9 mouse cellular contexts compared by ENCODE assay signal in genomic region chr19:59342964-59343363, GRCm38 (mm10). TPM values are rescaled to one million over a fixed set of nuclear protein-coding genes. Genes with fewer than 3 reads are reported as not detected.
DNase-seq lines count a peak whose midpoint lies in the region; ATAC-seq and TF ChIP-seq lines count a peak whose summit lies in the region.
"Had no signal": no experiment of that assay in that cellular context is flagged by ENCODE, and none has a peak within 500 bp of the region (broad histone marks: within the 10 kb centered on the region; RNA-seq: fewer than 3 reads in every experiment).

No protein-coding gene starts in this region.

- no peak for DNase-seq in heart, postnatal 4 days
- no peak for DNase-seq in embryonic facial prominence, embryonic 10.5 days (ENCODE audit: low spot score)
- DNase-seq in hindbrain, postnatal 0 days (ENCODE audit: low spot score), result no peak
- no peak for DNase-seq in midbrain, embryonic 14.5 days
- no peak for DNase-seq in B cell, adult 2 months
- no peak for DNase-seq in layer of hippocampus, postnatal 10 days (ENCODE audit: low spot score in 2 of 2)
- DNase-seq: cerebellum, adult 18-20 months had no signal

- H3K4me1 ChIP-seq in heart, embryonic 14.5 days (ENCODE audit: control insufficient read depth in 2 of 2, insufficient read depth in 2 of 2, low read length in 2 of 2), result peaks cover 4 to 40% of the 10 kb centered on the region in 2 experiments; a peak in 3 of 4 replicates
- peaks cover 50% of the 10 kb centered on the region for H3K4me1 ChIP-seq in embryonic facial prominence, embryonic 10.5 days
- peaks cover 9% of the 10 kb centered on the region for H3K4me1 ChIP-seq in hindbrain, postnatal 0 days (ENCODE audit: insufficient read depth, low read length)
- H3K4me1 ChIP-seq in midbrain, embryonic 14.5 days (ENCODE audit: control insufficient read depth, insufficient read depth, low read length), result peaks cover 34% of the 10 kb centered on the region

- 47% methylated on average over 2 of the region's 2 CpGs for WGBS in heart, embryonic 14.5 days
- WGBS in embryonic facial prominence, embryonic 10.5 days, result 44% methylated on average over 2 of the region's 2 CpGs
- 42% methylated on average over 2 of the region's 2 CpGs for WGBS in hindbrain, postnatal 0 days
- 25% methylated on average over 2 of the region's 2 CpGs for WGBS in midbrain, embryonic 14.5 days

- H3K27me3 ChIP-seq in heart, embryonic 14.5 days (ENCODE audit: control insufficient read depth, insufficient read depth, low read length), result no peaks in the 10 kb centered on the region
- no peaks in the 10 kb centered on the region for H3K27me3 ChIP-seq in embryonic facial prominence, embryonic 10.5 days (replicated peaks; ENCODE audit: low read depth, poor library complexity, severe bottlenecking)
- H3K27me3 ChIP-seq in hindbrain, postnatal 0 days (ENCODE audit: insufficient read depth, low read length), result no peaks in the 10 kb centered on the region
- no peaks in the 10 kb centered on the region for H3K27me3 ChIP-seq in midbrain, embryonic 14.5 days (ENCODE audit: control insufficient read depth, insufficient read depth, low read length)

- no peaks in the 10 kb centered on the region for H3K36me3 ChIP-seq in heart, embryonic 14.5 days (ENCODE audit: control insufficient read depth, insufficient read depth, low read length)
- H3K36me3 ChIP-seq in embryonic facial prominence, embryonic 10.5 days (replicated peaks), result no peaks in the 10 kb centered on the region
- H3K36me3 ChIP-seq in hindbrain, postnatal 0 days (ENCODE audit: insufficient read depth, low read length), result no peaks in the 10 kb centered on the region
- no peaks in the 10 kb centered on the region for H3K36me3 ChIP-seq in midbrain, embryonic 14.5 days (ENCODE audit: control insufficient read depth, insufficient read depth, low read length)

- peak overlapping the region in 1 of 2 experiments; percentile 93; a peak in 2 of 4 replicates for H3K4me3 ChIP-seq in heart, embryonic 14.5 days (ENCODE audit: control insufficient read depth in 1 of 2, insufficient read depth in 1 of 2, low read depth in 1 of 2, low read length in 2 of 2)
- H3K4me3 ChIP-seq in embryonic facial prominence, embryonic 10.5 days, result peak overlapping the region; percentile 96
- H3K4me3 ChIP-seq in hindbrain, postnatal 0 days (ENCODE audit: low read length), result peak overlapping the region; percentile 74
- peak overlapping the region; percentile 87 for H3K4me3 ChIP-seq in midbrain, embryonic 14.5 days (replicated peaks; ENCODE audit: low read depth, low read length)

- peak overlapping the region; percentile 99 for H3K4me2 ChIP-seq in heart, embryonic 14.5 days (ENCODE audit: low read length)
- H3K4me2 ChIP-seq in hindbrain, postnatal 0 days (ENCODE audit: low read depth, low read length), result peak overlapping the region; percentile 91
- peak overlapping the region; percentile 96 for H3K4me2 ChIP-seq in midbrain, embryonic 14.5 days (ENCODE audit: low read length)

- H3K9me3 ChIP-seq in heart, embryonic 14.5 days (ENCODE audit: control insufficient read depth, low read length), result no peaks in the 10 kb centered on the region
- H3K9me3 ChIP-seq in embryonic facial prominence, embryonic 10.5 days, result no peaks in the 10 kb centered on the region
- no peaks in the 10 kb centered on the region for H3K9me3 ChIP-seq in hindbrain, postnatal 0 days (ENCODE audit: low read length)
- no peaks in the 10 kb centered on the region for H3K9me3 ChIP-seq in midbrain, embryonic 14.5 days (ENCODE audit: control insufficient read depth, low read length)

- ATAC-seq in heart, embryonic 14.5 days (ENCODE audit: insufficient number of reproducible peaks, insufficient read depth, low FRiP score, low read depth), result no peak
- no peak for ATAC-seq in hindbrain, postnatal 0 days
- no peak for ATAC-seq in midbrain, embryonic 14.5 days (ENCODE audit: low FRiP score, low TSS enrichment)
- ATAC-seq in granulocyte monocyte progenitor cell, adult 5-6 weeks (replicated peaks; ENCODE audit: poor library complexity, severe bottlenecking), result no peak

- peak overlapping the region; percentile 95 for H3K9ac ChIP-seq in heart, embryonic 14.5 days (ENCODE audit: low read length)
- H3K9ac ChIP-seq in hindbrain, postnatal 0 days (replicated peaks; ENCODE audit: low read length), result 0 out of 2 replicates have a peak overlapping the region, but pooled peaks have one; percentile 28
- H3K9ac ChIP-seq in midbrain, embryonic 14.5 days (replicated peaks; ENCODE audit: low read length), result peak overlapping the region; percentile 87; the same call in 1 of the 2 replicates

- H3K27ac ChIP-seq in heart, embryonic 14.5 days (replicated peaks in 1 of 2; ENCODE audit: control insufficient read depth in 1 of 2, insufficient read depth in 1 of 2, low read depth in 2 of 2, low read length in 2 of 2), result no peak overlapping the region
- no peak overlapping the region for H3K27ac ChIP-seq in embryonic facial prominence, embryonic 10.5 days (replicated peaks)
- no peak overlapping the region for H3K27ac ChIP-seq in hindbrain, postnatal 0 days
- no peak overlapping the region for H3K27ac ChIP-seq in midbrain, embryonic 14.5 days (replicated peaks; ENCODE audit: low read depth, low read length)

- TF ChIP-seq CTCF in hindbrain, postnatal 0 days (IDR thresholded peaks at IDR 0.05; ENCODE audit: low read depth), result no peak

RNA-seq across cellular contexts. Expression of gene Pdzd8, which starts 2.6 kb away (rescaled TPM):
- polyA plus RNA-seq in heart, embryonic 14.5 days (2014; fragmentation: Nextera tagmentation; extraction: Ambion mirVana), result 11.7 and 12.6 TPM in 2 replicates
- total RNA-seq in heart, postnatal 4 days (2021), result 10 to 100 TPM; 40.0 to 40.8 TPM
- polyA plus RNA-seq in embryonic facial prominence, embryonic 10.5 days (2016; fragmentation: Nextera tagmentation; extraction: Ambion mirVana), result 9.8 and 10.7 TPM in 2 replicates
- total RNA-seq in hindbrain, postnatal 0 days (2014; rRNA removed), result 42.6 and 46.4 TPM in 2 replicates
- polyA plus RNA-seq in hindbrain, postnatal 0 days (2015; fragmentation: Nextera tagmentation; extraction: Ambion mirVana), result 10.2 and 10.8 TPM in 2 replicates
- polyA plus RNA-seq in midbrain, embryonic 14.5 days (2014; fragmentation: Nextera tagmentation; extraction: Ambion mirVana), result 15.0 and 15.7 TPM in 2 replicates
- 46.8 and 51.9 TPM in 2 replicates for total RNA-seq in granulocyte monocyte progenitor cell, adult 5-6 weeks (2014; fragmentation: Nextera tagmentation)
- 57.6 and 59.1 TPM in 2 replicates for total RNA-seq in granulocyte monocyte progenitor cell, adult 5-6 weeks (2017)
- total RNA-seq in layer of hippocampus, postnatal 10 days (2021), result 10 to 100 TPM; 51.8 to 52.5 TPM

RNA-seq across cellular contexts. Expression of gene Rps12-ps3, which starts 20.9 kb away (rescaled TPM):
- 8.7 and 25.4 TPM in 2 replicates for polyA plus RNA-seq in heart, embryonic 14.5 days (2014; fragmentation: Nextera tagmentation; extraction: Ambion mirVana)
- total RNA-seq in heart, postnatal 4 days (2021), result 100 to 1,000 TPM; 488 to 516 TPM
- 7.5 and 33.5 TPM in 2 replicates for polyA plus RNA-seq in embryonic facial prominence, embryonic 10.5 days (2016; fragmentation: Nextera tagmentation; extraction: Ambion mirVana)
- total RNA-seq in hindbrain, postnatal 0 days (2014; rRNA removed), result 47.7 and 63.1 TPM in 2 replicates
- polyA plus RNA-seq in hindbrain, postnatal 0 days (2015; fragmentation: Nextera tagmentation; extraction: Ambion mirVana), result 4.5 and 13.9 TPM in 2 replicates
- 26.3 and 29.8 TPM in 2 replicates for polyA plus RNA-seq in midbrain, embryonic 14.5 days (2014; fragmentation: Nextera tagmentation; extraction: Ambion mirVana)
- total RNA-seq in granulocyte monocyte progenitor cell, adult 5-6 weeks (2014; fragmentation: Nextera tagmentation), result 373 and 396 TPM in 2 replicates
- total RNA-seq in granulocyte monocyte progenitor cell, adult 5-6 weeks (2017), result 747 and 1,107 TPM in 2 replicates
- total RNA-seq in layer of hippocampus, postnatal 10 days (2021), result 100 to 1,000 TPM; 422 to 439 TPM

Comparison
In these comparisons a context has a peak if more than half of its experiments do, and no peak if none do; other contexts are left out.
1. H3K9ac ChIP-seq: peak in every context shown above with its lines; median percentile 95 in heart, embryonic 14.5 days; 87 in midbrain, embryonic 14.5 days; 28 in hindbrain, postnatal 0 days.